Mouse (Mus musculus) limb, embryonic 11.5 days (tissue): ENCODE results near the gene Adamts10. TPM values are rescaled to one million over a fixed set of nuclear protein-coding genes. Genes with fewer than 3 reads are reported as not detected.

Experiments
- ATAC-seq: fragments of 200-750 bp; cut with Nextera tagmentation; 2 replicates; pipeline ENCODE4 v1.8.0; 2017; ENCODE audit warnings: low read depth; ENCODE audit not compliant: insufficient number of reproducible peaks, low FRiP score, low TSS enrichment
- DNase-seq: peaks from one replicate; pipeline ENCODE4 v3.0.0-alpha.2; 2015; ENCODE audit warnings: low spot score
- H3K27ac ChIP-seq: fragments of 300-500 bp; sonication (generic); replicated peaks from 2 replicates; pipeline ENCODE4 v1.5.1; 2014; ENCODE audit warnings: low read depth, mild to moderate bottlenecking, low read length
- H3K27me3 ChIP-seq: fragments of 300-500 bp; sonication (generic); 2 replicates; pipeline ENCODE4 v1.6.1; 2014; ENCODE audit warnings: mild to moderate bottlenecking, low read length, mixed read lengths; ENCODE audit not compliant: control insufficient read depth, insufficient read depth
- H3K36me3 ChIP-seq: fragments of 300-500 bp; sonication (generic); 2 replicates; pipeline ENCODE4 v1.6.1; 2014; ENCODE audit warnings: mild to moderate bottlenecking, low read length, moderate library complexity, mixed read lengths; ENCODE audit not compliant: control insufficient read depth, insufficient read depth
- H3K4me1 ChIP-seq: fragments of 300-500 bp; sonication (generic); 2 replicates; pipeline ENCODE4 v1.6.1; 2014; ENCODE audit warnings: low read length, mixed read lengths; ENCODE audit not compliant: control insufficient read depth, insufficient read depth
- H3K4me2 ChIP-seq: fragments of 300-500 bp; sonication (generic); 2 replicates; pipeline ENCODE4 v1.6.1; 2014; ENCODE audit warnings: low read depth, mild to moderate bottlenecking, moderate library complexity; ENCODE audit not compliant: severe bottlenecking
- H3K4me3 ChIP-seq: fragments of 300-500 bp; sonication (generic); 2 replicates; pipeline ENCODE4 v1.5.1; 2014; ENCODE audit warnings: low read depth, low read length
- H3K9ac ChIP-seq: fragments of 300-500 bp; sonication (generic); 2 replicates; pipeline ENCODE4 v1.6.1; 2014; ENCODE audit warnings: mild to moderate bottlenecking, low read length
- H3K9me3 ChIP-seq: fragments of 300-500 bp; sonication (generic); 2 replicates; pipeline ENCODE4 v1.6.1; 2016; ENCODE audit warnings: low read length; ENCODE audit not compliant: control insufficient read depth
- WGBS: fragments of 180-500 bp; shearing (Covaris S2); extraction: QIAGEN DNeasy Blood & Tissue Kit; methylation state at CpG from one replicate; pipeline ENCODE4 v1.1.7; 2014; 5-methylcytosine and 5-hydroxymethylcytosine counted together
- polyA plus RNA-seq: library from polyadenylated mRNA; unstranded; fragments of >200 nt; fragmentation: Nextera tagmentation; extraction: Ambion mirVana; gene quantifications from 2 replicates; pipeline ENCODE4 v1.2.1, GENCODE M21; 2014

The Adamts10 gene
- polyA plus RNA-seq = 72.1 and 78.7 TPM in 2 replicates

GRCm38 (mm10) chr17:33523918-33524755 lies at the start of gene Adamts10:
Adamts10 (plus strand) TSS chr17:33524204.
- Histone ChIP-seq H3K4me1 (peaks cover 14% of the 10 kb centered on the region), H3K27me3 (no peaks in the 10 kb centered on the region), H3K4me2 (peak within 1 kb of the TSS; percentile 77), H3K27ac (peak within 1 kb of the TSS; percentile 94), H3K36me3 (peaks cover 11% of the 10 kb centered on the region; the same call in 1 of the 2 replicates), H3K4me3 (peak within 1 kb of the TSS; percentile 63), H3K9me3 (no peaks in the 10 kb centered on the region), H3K9ac (peak within 1 kb of the TSS; percentile 77)
- under 1% methylated on average over 44 of the region's 44 CpGs for WGBS
- peak; percentile 81 for ATAC-seq
- peak; percentile 91 for DNase-seq

GRCm38 (mm10) chr17:33484020-33484419 lies 40.0 kb upstream of the Adamts10 start:
- Histone ChIP-seq H3K4me3 (no peak overlapping the region), H3K4me2 (no peak overlapping the region), H3K27me3 (no peaks in the 10 kb centered on the region), H3K36me3 (no peaks in the 10 kb centered on the region), H3K4me1 (no peaks in the 10 kb centered on the region), H3K27ac (no peak overlapping the region), H3K9me3 (no peaks in the 10 kb centered on the region), H3K9ac (no peak overlapping the region)
- DNase-seq (no peak), ATAC-seq (no peak)
- WGBS = 47% methylated on average over 6 of the region's 6 CpGs

DNA sequence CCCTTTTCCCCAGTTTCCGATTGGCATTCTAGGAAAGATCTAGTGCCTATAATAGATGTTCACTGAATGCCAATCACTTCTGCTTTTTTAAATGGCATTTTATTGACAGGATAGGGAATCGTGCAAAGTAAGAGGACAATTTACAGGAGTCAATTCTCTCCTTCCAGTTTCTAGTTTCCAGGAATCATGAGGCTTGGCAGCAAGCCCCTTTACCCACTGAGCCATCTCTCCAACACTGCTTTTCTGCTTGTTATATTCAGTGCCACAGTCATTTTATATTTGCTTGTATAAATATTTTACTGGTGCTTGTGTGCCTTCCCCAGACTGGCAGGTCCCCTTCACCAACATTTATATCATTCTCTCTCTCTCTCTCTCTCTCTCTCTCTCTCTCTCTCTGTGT lies 36.8 kb upstream of the Adamts10 start:
- no peak overlapping the region for H3K4me2 ChIP-seq
- no peak overlapping the region for H3K27ac ChIP-seq
- WGBS = 88% methylated on average over 2 of the region's 2 CpGs

GRCm38 (mm10) chr17:33487652-33488051 lies 36.4 kb upstream of the Adamts10 start:
- 94% methylated on average over 1 of the region's 1 CpGs for WGBS
- H3K36me3 ChIP-seq = no peaks in the 10 kb centered on the region
- H3K4me3 ChIP-seq = no peak overlapping the region
- no peaks in the 10 kb centered on the region for H3K4me1 ChIP-seq
- no peaks in the 10 kb centered on the region for H3K27me3 ChIP-seq
- 0 out of 2 replicates have a peak, but pooled peaks cover 2% of the 10 kb centered on the region for H3K9me3 ChIP-seq
- no peak overlapping the region for H3K27ac ChIP-seq
- ATAC-seq (no peak), DNase-seq (no peak)
- no peak overlapping the region for H3K4me2 ChIP-seq
- no peak overlapping the region for H3K9ac ChIP-seq

More for the DNA sequence above, 36.8 kb upstream of the Adamts10 start:
- Histone ChIP-seq H3K4me1 (no peaks in the 10 kb centered on the region), H3K27me3 (no peaks in the 10 kb centered on the region), H3K4me3 (no peak overlapping the region), H3K9ac (no peak overlapping the region), H3K36me3 (no peaks in the 10 kb centered on the region), H3K9me3 (0 out of 2 replicates have a peak, but pooled peaks cover 2% of the 10 kb centered on the region)
- ATAC-seq (no peak), DNase-seq (no peak)

DNA sequence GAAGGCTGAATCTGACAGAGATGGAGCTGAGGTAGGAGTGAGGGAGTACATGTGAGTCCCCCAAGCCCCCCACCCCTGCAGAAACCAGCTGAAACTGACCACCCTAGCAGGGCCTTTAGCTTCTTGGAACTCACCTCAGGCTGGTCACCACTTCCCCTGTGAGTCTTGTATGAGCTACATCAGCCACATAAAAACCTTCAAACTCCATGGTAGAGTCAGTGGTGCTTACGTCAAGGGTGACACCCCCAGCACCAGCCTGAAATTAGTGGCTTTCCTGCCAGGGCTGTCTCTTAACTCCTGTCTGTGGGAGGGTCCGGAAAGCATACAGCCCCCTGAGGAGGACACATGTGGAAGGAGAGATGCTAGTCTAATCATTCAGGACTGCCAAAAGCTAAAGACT lies 32.6 kb upstream of the Adamts10 start:
- H3K27ac ChIP-seq = no peak overlapping the region
- DNase-seq (no peak), ATAC-seq (no peak)
- H3K4me1 ChIP-seq = no peaks in the 10 kb centered on the region
- no peaks in the 10 kb centered on the region for H3K36me3 ChIP-seq
- no peak overlapping the region for H3K4me2 ChIP-seq
- H3K4me3 ChIP-seq = no peak overlapping the region
- 0 out of 2 replicates have a peak, but pooled peaks cover 2% of the 10 kb centered on the region for H3K9me3 ChIP-seq
- 85% methylated on average over 2 of the region's 2 CpGs for WGBS
- H3K27me3 ChIP-seq = no peaks in the 10 kb centered on the region
- H3K9ac ChIP-seq = no peak overlapping the region

- no peak overlapping the region for H3K27ac ChIP-seq
- no peaks in the 10 kb centered on the region for H3K27me3 ChIP-seq
- H3K4me1 ChIP-seq = no peaks in the 10 kb centered on the region
- ATAC-seq (no peak), DNase-seq (peak; percentile 28)
- H3K9ac ChIP-seq = no peak overlapping the region
- 0 out of 2 replicates have a peak, but pooled peaks cover 2% of the 10 kb centered on the region for H3K9me3 ChIP-seq
- no peak overlapping the region for H3K4me2 ChIP-seq
- WGBS = 66% methylated on average over 6 of the region's 6 CpGs
- H3K4me3 ChIP-seq = no peak overlapping the region
- no peaks in the 10 kb centered on the region for H3K36me3 ChIP-seq
Measured at GRCm38 (mm10) chr17:33493065-33493464, 30.9 kb upstream of the Adamts10 start.

DNA sequence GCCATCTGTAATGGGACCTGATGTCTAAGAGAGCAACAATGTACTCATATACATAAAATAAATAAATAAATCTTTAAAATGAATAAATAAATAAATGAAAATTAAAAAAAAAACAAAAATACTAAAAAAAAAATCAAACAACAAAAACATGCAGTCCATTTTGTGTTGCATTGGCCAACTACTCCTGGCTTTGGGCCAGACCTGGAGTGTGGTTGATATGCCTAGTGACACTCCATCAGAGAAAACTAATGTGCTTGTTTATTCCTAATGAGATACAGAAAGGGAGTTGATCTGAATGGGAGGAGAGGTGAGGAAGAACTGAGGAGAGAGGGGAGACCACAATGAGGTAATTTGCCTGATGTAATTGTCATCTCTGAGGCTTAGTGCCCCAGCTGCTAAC lies 29.4 kb upstream of the Adamts10 start:
- H3K36me3 ChIP-seq = no peaks in the 10 kb centered on the region
- H3K9me3 ChIP-seq = 0 out of 2 replicates have a peak, but pooled peaks cover 2% of the 10 kb centered on the region
- H3K27me3 ChIP-seq = no peaks in the 10 kb centered on the region
- H3K4me2 ChIP-seq = no peak overlapping the region
- no peak for ATAC-seq
- H3K27ac ChIP-seq = no peak overlapping the region
- no peak for DNase-seq
- H3K4me1 ChIP-seq = no peaks in the 10 kb centered on the region
- no peak overlapping the region for H3K9ac ChIP-seq
- no peak overlapping the region for H3K4me3 ChIP-seq

DNA sequence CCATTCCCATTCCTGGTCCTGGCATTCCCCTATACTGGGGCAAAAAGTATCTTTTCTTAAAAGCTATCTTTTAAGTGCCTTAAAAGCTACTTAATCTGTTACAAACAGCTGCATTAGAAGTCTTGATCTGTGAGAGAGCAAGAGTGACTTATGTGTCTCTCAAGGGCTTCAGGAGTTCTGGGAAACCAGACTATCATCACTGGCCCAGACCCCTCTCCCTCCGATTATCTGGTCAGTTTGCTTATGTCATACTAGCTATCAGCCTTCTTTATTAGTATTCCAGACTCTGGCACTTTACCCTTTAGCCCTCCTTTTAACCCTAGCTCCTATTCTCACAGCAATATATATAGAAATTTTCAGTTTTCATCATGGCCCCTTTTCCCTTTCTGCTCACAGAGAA lies 25.1 kb upstream of the Adamts10 start:
- H3K27ac ChIP-seq = no peak overlapping the region
- H3K4me1 ChIP-seq = no peaks in the 10 kb centered on the region
- ATAC-seq (no peak), DNase-seq (no peak)
- H3K9ac ChIP-seq = no peak overlapping the region
- no peaks in the 10 kb centered on the region for H3K9me3 ChIP-seq
- no peak overlapping the region for H3K4me3 ChIP-seq
- WGBS = 96% methylated on average over 1 of the region's 1 CpGs
- no peaks in the 10 kb centered on the region for H3K27me3 ChIP-seq
- H3K4me2 ChIP-seq = no peak overlapping the region
- H3K36me3 ChIP-seq = no peaks in the 10 kb centered on the region
